Mouse (Mus musculus) neural tube, embryonic 10.5 days (tissue): Measurements from ENCODE around the gene Ankrd17.

Source experiments
- DNase-seq: peaks from one replicate; pipeline ENCODE4 v3.0.0-alpha.2; 2017; ENCODE audit warnings: low spot score; ENCODE audit errors: extremely low spot score

The Ankrd17 gene

DNA sequence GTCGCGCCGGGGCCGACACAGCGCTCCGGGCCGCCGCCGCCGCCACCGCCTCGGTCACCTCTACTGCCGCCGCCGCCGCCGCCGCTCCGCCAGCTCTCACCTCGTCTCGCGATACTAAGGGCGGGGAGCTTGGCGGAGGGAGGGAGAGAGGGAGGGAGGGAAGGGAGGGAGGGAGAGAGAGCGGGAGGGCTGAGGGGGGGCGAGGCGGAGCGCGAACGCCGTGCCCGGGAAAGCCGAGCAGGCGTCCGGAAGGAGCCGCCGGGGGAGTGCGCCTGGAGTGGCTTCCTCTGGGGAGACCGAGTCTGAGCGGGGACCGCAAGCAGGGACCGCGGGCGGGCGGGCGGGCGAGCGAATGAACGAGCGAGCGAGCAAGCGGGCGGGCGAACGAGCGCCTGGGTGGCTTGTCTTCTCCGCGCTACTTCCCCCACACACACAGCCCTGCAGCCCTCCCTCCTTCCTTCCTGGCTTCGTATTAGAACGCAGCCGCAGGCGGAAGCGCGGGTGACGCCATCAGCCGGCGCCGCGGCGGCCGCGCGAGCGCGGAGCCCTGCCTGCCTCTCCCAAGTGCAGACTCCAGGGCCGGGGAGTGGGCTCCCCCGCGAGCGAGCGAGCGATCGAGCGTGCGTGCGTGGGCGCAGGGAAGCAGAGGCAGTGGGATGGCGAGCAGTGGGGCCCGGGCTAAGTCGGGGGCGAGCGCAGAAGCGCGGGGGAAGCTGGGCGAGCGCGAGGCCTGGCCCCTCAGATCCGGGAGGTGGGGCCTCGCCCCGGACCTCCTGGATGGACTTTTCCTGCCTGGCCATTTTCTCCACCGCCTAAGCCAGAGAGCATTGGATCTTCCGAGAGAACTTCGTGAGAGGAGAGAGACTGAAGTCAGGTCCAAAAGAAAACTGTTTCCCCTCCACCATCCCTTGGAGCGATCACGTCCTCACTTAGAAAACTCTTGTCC lies at the start of gene Ankrd17:
Gene Ankrd17 (minus strand): TSS at position 457 of the 946 bp plus-strand sequence.
- peak; percentile 94 for DNase-seq

DNA sequence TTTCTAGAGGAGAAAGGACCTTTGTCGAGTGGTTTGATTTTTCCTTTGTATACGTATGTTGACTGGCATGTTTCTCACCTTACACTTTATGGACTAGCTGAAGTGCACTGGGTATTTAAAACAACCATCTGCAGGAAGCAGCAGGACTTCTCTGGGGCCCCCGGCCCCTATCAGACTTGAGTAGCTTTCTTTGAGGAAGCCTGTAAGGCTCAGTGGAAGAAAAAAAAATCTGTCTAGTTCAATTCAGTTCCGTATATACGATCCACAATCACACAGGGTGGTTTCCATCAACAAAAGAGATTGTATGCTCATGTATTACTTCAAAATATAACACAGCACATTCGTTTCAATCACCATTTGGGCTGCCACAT lies 48.5 kb upstream of the Ankrd17 start:
- no peak for DNase-seq

DNA sequence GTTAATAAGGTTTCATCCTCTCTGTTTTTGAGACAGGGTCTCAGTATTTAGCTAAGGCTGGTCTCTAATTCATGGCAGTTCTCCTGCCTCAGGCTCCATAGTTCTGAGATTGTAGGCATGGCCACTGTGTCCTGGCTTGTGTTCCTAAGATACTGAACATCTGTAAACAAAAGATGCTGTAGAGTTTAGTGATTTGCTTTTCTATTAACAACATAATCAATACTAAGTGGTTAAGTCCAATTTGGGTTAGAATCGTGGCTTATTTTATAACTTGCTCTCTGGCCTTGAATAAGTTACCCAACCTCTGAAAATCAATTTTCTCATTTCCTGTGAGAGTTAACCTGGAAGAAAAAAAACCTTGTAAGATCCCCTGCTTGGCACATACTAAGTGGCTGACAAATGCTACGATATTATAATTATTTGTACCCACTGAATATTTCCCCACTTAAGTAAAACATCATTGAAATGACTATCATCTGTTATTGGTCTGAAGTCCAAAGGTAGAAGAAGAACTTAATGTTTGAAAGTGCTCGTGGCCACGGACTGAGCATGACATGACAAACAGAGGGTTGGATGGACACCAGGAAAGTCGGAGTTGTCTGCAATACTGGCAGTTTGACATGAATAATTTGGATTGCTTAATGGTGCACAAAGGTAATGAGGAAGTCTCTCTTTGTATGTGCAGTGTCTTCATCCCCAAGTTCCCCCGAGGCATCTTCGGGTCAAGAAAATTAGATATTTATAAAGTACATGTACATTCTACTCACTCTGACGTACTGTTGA lies 48.0 kb upstream of the Ankrd17 start:
- DNase-seq = no peak

DNA sequence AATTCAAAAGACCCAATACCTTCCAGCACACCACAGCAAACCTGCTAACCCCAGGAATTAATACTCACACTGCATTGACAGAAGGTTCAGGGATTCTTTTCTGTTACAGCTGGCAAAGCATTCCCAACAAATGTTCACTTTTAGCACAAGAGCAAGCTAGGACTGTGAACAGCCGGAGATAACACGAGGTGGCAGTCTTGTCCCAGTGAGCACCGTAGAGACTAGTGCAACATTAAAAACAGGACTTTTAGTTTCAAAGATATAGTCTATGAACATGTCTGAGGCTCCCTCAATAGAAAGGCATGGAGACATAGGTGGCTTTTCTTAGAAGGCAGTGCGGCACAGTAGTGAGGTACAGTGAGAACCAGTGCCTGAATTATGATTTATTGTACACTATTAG lies 38.8 kb upstream of the Ankrd17 start:
- DNase-seq = no peak

DNA sequence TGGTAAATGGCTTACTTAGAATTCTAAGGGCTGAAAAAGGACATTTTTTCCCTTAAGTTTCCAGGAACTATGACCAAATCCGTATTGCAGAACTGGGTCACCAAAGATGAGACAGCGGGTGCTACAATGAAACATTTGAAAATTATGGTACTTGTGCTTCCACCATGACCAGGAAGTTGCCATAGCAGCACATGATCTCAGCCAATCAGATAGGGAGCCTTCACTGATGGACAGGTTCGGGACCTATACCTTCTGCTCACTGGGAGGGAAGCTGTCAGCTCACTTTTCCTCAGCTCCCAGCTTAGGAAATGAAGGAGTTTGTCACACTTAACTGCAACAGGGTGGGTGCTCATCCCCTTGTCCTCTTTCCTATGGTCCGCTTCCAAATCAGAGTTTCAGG lies 30.4 kb upstream of the Ankrd17 start:
- DNase-seq = no peak

DNA sequence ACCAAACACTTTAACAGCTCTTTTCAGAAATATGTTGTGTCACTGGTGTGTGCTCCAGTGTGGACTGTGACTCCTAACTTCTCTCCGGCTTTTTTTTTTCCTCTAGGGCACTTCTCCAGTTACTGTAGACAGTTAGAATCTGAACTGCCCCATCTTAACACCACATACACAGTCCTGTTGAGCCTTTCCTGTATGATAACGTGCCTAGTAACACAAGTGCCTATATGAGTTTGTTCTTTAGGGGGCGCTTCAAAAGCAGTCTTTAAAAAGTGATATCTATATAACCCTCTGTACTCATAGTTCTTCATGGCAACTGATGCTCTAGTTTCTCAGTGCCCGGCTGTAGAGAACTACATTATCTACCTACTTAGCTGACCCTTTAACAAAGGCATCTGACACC lies 27.9 kb upstream of the Ankrd17 start:
- DNase-seq = no peak

DNA sequence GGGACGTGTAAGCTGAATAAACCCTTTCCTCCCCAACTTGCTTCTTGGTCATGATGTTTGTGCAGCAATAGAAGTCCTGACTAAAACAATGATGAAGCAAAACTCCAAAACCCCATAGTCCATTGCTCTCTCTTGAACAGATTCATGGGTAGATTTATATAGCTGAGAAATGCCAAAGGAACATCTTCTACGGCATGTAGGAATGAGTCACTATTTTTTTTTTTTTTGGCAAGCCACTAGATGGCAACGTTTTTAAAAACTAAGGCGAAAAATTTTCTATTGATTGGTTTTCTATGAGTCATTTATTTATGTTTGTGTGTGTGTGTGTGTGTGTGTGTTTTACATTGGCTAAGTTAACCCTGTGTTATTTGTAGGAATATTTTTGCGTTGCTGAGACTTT lies 27.4 kb upstream of the Ankrd17 start:
- DNase-seq = no peak

DNA sequence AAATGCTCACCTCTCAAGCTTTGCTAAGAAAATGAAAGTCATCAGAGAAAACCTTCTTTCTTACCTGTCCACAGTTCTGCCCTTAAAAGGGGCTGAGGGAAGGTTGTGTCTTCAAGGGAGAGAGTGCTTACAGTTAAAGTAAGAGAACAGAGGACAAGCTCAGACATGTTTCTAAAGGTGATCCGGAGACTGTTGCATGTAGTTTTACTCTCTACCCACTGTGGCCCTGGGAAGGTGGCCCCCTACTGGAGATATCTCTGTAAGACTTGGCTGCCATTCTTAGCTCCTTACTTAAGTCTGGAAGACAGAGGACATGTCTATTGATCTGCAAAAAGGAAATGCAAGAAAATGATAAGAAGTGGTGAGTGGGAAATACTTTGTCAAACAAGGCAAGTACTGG lies 16.7 kb upstream of the Ankrd17 start:
- DNase-seq = no peak

DNA sequence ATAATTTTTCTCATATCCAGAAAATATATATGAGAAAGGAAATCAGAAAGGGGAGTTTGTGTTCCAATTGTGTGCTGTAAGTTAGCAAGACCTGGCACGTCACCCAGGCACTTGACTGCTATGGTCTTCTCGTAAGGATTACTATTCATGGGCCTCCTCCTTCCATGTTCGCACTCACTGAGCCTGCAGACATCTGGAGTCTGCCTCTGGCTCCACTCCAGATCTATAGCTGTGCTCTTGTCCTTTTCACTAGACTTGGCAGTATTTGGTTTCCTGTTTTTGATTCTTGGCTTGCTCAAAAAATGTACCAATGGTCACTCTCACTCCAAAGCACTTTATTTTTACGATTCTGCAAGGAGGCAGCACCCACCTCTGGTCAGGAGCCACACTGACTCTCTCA lies 15.1 kb upstream of the Ankrd17 start:
- DNase-seq = no peak

DNA sequence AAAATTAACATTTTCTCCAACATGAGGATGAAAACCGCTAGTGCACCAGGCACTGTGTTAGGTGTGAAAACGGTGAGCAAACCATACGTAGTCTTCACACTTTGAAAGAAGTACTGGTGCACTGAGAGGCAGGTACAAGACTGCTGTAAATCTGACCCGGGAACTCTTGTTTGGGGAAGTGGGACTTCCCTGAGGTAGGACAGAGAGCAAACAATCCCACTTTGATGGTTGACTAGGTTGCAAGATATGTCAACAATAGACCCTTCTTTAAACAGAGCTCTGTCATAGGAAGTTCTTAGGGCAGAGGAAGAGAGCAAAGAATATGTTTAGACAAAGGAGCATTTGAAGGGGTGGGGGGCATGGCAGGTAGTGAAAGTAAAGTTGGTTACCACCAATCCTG lies 7.3 kb upstream of the Ankrd17 start:
- DNase-seq = no peak

DNA sequence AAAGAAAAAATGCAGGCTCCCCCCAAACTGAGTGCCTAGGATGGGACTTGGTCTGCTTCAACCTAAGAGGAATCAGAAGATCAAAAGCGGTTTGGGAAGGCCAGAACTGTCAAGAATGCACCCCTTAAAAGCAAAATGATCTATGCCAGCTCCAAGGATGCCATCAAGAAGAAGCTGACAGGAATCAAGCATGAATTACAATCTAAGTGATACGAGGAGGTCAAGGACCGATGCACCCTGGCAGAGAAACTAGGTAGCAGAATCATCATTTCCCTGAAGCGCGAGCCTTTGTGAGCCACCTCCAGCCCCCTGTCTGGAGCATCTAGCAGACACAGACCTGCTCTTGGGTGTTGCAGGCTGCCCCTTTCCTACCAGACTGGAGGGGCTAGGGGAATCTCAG lies 4.0 kb upstream of the Ankrd17 start:
- DNase-seq = no peak

DNA sequence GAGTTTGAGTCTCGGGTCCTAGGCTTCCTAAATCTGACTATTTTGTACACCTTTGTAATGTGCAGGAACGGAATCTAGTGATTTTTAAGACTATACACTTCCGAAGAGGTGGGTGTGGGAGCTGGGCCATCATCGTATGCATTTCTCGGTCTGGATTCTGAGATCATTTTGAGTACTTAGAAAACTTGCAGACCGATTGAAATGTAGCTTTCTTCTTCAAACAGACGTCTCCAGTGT lies 608 bp upstream of the Ankrd17 start, which contains the start of gene Gm9958:
Gene Gm9958 (plus strand): TSS at position 138 of the 237 bp plus-strand sequence.
- DNase-seq = no peak

DNA sequence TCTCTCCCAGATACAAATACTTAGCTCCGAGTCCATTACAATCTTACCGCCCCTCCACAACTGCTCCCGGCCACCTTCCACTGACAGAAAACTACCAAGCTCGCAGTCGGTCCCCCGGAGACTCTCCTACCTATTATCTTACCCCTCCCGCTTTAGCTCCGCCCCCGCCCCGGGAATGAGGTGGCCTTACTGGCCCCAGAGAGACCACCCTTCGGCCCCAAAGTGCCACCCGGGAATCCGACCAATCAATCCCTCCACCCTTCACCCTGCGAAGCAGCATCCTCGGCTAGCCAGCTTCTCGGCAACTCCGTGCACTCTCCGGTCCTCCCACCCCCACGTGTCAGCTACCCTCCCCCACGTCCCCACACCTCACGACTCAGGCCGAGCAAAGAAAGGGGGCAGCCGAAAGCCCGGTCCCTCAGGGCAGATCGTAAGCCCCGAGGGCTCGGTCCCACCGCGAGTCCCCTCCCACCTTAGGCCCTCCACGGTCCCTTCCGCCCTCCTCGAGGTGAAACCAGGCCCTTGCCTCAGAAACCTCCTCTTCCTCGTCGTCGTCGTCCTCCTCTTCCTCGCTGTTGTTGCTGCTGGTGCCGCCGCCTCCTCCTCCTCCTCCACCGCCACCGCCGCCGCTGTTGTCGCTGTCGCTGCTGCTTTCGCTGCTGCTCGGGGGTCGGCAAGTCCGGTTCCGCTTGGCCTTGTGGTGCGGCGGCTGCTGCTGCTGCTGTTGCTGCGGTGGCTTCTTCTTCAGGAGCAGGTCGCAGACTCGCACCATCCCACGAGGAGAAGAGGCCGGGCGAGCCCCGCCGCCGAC lies 1.0 kb downstream of the Ankrd17 start:
- peak; percentile 68 for DNase-seq

DNA sequence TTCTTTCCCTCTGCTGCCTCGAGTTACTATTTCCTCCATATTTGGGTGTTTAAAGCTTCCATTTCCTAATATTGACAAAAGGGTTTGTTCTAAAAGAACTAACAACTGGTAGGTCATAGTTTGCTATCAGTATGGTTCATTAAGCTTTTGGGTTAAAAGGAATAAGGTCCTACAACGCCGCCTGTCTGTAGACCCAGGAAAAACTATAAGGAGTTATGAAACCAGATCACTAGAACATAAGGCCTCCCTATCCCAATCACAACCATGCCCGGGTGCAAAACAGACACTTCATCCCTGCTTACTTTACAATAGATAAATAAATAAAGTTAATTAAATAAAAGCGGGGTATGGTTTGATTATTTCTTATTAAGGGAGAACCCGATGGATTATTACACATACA lies 1.9 kb downstream of the Ankrd17 start:
- peak; percentile 16 for DNase-seq

DNA sequence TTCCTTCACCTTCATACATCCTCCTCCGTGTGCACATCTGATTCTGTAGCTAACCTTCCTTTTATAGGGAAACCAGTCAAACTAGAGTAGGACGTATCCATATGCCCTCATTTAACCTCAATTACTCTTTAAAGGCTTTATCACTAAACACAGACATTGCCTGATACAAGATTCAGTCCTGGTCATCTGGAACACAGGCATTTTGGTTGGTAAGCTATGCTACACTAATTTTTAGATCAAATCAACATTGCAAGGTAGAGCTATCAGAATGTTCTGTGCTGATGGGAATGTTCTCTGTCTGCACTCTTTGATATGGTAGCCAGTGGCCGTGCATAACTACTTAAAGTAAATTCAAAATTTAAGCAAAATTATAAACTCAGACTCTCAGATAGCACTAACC lies 10.6 kb downstream of the Ankrd17 start:
- no peak for DNase-seq

DNA sequence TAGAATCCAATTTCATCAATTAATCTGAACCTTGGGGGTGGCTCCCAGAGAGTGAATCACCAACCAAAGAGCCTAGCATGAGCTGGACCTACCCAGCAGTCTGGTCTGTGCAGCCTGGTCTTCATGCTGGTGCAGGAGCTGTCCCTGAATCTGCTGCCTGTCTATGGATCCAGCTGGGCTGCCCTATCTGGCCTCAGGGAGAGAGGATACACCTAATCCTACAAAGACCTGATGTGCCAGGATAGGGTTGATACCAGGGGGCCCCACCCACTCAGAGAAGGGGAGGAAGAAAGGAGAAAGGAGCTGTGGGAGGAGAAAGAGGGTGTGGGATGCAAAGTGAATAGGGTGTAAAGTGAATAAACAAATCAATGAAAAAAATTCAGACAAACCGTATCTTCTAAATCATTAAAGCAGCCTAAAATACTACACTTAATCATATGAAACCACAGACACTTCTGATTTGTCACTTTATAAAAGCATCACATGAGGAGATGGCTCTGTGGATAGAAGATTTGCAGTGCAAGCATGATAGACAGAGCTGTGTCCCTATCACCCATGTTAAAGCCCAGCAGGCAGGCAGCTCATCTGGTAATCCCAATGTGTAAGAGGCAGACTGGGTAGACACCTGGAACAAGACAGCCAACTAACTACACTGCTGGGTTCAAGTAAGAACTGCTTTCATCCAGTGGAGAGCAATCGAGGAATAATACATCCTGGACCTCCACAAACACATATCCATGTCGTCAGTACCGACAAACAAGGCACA lies 12.6 kb downstream of the Ankrd17 start:
- DNase-seq = no peak

DNA sequence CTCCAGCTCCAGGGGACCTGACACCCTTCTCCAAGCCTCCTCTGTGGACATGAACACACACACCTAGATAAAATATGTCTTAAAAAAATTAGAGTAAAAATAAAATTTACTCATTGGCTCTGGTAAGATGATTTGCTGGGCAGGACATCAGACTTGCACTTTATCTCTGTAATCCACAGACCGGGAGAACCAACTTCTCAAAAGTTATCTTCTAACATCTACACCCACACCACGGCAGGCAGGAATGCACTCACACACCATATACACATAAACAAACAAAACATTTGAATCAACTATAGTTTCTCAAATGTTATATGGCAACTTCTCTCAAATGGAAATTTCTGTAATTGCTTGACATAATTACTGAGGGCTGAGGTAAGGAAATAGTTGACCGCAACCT lies 19.5 kb downstream of the Ankrd17 start:
- no peak for DNase-seq

DNA sequence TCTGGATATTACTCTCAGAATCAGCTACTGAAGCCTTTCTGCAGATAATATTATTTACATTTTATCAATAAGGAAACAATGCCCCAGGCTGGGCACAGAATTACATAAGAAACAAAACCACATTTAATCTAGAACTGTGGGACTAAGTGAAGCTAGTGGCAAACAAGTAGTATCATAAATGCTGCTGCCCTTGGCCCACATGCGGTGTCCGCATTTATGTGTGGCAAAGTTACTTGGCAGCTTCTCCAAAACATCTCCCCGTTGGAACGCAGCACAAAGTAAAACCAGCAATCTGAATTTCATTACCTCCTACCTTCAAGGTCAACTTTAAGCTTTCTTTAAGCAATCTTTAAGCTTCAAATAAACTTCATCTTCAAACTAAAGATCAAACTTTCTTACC lies 25.5 kb downstream of the Ankrd17 start:
- no peak for DNase-seq

DNA sequence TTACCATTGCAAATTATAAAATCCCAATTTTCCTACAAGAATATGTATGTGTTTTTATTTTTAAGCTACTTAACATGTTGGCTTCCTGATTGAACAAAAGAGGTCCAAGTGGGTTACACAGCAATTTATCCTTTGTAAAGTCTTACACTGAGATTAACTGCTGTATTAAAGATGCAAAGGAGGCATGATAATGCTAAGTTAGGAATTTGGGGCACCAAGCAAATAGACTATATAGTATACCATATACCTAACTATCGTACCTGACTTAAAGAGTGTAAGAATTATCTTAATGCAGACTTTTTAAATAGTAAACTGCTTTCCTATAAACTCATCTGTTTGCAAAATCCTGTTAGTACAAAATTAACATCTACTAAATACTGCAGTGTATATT lies 26.4 kb downstream of the Ankrd17 start:
- DNase-seq = no peak

DNA sequence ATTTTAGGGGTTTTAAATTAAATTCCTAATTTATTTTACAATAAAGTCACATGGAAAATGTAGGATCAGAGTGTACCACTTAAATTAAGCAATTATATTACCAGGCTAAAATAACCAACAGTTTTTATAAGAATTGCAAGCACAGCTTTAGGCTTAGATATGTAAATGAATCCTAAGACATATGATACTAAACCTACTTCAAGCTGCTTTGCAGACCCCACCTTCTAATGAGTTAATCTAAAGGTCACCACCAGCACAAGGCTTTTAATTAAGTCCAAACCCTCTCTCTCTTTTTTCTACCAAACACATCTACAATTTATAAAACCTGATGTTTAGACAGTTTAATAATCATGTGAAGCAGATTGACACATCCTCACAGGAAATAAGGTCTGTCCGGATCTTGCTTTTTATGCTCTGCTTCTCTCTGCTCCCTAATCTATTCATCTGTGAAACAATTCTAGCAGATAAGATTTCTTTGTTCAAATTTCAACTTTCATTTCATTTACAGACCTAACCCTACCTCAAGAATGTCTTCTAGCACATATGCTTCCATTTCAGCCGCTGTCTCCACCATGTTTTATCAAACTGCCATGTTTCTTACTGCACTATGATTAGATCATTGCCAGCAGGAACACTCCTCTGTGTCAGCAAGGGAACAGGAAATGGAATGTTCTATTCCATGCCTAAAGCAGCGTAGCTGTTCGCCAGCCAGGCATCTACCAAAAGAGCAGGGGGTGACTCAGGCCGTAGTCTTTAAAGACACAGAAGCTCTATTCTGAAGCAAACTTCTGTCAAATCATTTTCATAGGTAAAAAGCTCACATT lies 27.0 kb downstream of the Ankrd17 start:
- no peak for DNase-seq
